Mouse (Mus musculus) frontal cortex, postnatal 10 days (tissue): Measurements from ENCODE around the gene Zfp106.

ENCODE experiments used
- DNase-seq, 2 experiments: peaks; one replicate each; pipeline ENCODE4 v3.0.0; 2022; ENCODE audit warnings: low spot score in 2 of 2, mixed read lengths in 1 of 2

Gene Zfp106

DNA sequence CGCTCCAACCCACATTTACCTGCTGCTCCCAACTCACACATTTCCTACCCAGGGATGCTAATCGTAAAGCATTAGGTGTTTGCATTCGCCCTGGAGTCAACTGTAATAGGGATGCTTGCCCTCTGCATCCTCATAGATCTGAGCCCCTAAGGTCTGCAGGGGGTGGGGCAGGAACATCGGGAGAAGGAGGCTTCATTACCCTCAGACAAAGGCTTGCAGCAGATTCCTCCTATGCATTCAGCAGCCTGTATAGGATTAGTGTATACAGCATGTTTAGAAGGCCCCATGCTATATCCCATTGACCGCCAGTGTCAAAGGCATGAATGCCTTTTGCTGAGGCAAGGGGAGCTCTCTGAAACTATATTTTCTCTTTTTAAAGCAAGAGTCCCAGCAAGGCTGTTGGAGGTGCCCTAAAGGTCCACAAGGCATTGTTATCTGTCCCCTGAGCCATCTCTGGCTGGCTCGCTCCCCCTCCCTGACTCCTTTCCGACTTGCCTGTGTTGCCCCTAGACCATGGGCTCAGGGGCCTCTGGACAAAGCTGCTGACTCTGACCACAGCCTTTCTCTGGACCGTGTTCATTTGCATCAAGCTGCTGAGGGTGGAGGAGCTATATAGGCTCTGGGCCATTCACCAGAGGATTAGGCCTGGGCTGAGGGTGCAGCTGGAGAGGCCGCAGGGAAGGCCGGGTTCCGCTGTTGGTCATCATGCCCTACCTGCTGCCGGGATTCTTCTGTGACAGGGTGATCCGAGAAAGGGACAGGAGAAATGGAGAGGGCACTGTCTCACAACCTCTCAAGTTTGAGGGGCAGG lies 87.2 kb downstream of the Zfp106 start:
- DNase-seq, result no peak

DNA sequence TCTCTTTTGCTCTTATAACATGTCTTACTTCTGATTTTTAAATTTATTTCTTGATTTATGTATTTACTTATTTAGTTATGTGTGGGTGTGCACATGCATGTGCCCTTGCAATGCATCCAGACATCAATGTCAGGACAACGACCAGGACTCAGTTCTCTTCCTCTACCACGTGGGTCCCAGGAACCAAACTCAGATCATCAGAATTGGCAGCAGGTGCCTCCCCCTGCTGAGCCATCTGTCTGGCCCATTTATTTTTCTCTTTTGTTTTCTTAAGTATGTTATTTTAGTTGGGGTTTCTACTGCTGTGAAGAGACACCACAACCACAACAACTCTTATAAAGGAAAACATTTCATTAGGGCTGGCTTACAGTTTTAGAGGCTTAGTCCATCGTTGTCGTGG lies 92.8 kb downstream of the Zfp106 start:
- DNase-seq, result no peak

- no peak for DNase-seq
Measured at GRCm38 (mm10) chr2:120469715-120470114, 93.9 kb downstream of the Zfp106 start.

DNA sequence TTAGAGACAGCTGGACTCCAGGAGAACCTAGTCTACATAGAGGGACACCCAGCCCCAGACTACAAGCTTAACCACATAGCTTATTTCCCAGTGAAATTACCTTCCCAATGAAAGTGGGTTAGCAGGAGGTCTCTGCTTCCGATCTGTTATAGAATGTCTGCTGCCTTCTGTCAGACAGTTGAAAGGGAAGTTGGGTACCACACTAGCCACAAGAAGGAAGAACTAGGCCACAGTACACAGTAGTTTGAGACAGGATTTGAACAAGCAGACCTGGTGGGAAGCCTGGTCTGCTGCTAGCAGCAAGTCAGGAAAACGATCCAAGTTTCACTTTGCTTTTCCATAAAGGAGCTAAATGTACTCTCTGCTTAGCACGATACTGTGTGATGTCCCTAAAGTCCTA lies 94.4 kb downstream of the Zfp106 start:
- DNase-seq, result no peak

DNA sequence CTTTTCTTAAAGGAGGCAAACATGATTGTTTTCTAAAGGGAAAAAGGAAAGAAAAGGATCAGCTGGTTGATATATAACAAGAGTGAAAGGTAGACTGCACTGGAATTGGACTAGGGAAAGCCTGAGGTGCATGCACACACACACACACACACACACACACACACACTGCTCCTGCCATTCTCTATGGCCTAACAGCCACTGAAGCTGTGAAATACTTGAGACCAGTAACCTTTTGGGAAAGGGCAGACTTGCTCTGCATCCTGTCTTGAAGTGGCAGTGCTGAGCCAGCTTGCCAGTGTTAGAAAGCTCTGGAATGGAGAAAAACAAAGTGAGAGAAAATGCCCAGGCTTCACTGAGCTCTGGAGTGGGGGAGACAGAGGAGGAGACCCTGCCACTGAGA lies 95.6 kb downstream of the Zfp106 start:
- DNase-seq, result no peak

DNA sequence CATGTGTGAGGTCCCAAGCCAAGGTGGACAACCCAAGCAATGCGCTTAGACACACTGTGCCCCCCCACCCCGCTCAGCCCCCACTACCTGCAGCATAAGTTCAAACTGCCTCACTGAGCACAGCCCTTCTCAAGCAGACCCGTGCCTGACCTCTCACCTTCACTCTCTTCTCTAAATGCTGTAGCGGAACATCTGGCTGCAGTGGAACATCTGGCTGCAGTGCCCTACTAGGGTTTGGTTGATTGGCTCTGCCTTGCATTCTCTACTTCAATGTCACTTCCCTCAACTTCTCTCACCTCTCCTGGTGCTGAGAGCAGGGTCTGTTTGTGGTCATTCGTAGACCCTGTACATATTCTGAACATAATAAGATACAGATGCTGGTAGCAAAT lies 98.3 kb downstream of the Zfp106 start:
- no peak for DNase-seq

DNA sequence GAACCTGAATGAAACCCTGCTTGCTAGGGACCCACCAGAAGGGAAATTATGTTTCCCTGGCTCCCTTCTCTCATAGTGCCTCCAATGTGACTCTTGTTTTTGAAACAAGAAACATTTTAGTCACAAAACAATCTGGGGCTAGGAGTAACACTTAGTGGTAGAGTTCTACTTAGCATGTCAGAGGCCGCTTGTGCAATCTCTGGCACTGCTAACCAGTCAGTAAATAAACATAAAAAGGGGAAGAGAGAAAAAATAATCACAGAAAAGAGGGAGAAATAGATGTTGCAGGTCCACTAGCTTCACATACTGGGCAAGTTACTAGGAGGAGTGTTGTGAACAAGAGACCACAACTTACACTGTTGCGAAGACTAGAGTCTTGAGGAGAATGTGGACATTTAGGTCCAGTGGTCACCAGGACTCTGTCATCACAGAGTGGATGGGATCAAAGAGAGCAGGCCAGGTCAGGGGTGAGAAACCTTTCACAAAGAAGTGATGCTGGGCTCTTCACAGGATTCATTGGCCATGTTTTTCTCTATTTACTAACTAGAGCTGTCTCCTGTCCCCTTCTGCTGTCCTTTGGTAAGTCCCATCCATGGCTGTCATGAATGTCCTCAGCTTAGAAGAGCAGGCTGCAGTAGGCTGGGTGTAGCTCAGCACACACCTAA lies 98.8 kb downstream of the Zfp106 start:
- no peak for DNase-seq

DNA sequence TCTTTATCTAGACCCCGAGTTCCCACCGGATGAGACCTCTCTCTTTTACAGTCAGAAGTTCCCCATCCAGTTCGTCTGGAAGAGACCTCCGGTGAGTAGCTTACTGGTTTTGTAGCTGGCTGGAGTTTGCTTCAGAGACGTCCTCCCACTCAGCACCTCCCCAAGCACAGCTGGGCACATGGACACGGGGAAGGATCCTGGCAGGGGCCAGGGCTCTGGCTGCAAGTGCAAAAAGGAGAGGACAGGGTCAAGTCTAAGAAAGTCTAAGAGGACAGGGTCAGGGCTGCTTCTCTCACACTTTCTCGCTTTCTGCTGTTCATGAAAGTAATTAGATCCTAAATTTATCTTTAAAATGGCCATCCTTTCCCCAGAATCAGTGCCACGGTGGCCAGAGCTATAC lies 99.6 kb downstream of the Zfp106 start:
- DNase-seq, result no peak

- DNase-seq, result no peak
Measured at GRCm38 (mm10) chr2:120463328-120463727, 100.3 kb downstream of the Zfp106 start.

DNA sequence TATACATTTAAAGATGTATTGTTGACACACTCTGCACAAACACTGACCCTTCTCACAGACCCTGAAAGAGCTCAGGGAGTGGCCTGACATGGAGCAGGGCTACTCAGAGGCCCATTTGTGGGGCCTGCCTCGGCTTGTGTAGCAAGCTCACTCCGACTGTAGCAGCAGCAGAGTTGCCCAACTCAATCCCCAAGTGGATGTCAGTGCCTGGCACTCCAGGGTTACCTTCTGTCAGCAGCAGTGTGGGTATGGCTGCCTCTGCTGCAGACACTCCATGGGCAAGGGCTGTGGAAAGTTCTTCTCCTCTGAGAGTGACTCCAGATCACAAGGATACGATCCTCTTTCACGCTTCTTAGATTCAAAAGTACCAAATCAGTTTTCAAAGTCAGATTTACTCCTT lies 103.4 kb downstream of the Zfp106 start:
- DNase-seq, result no peak
